Mouse (Mus musculus): ENCODE data around the gene Poc1b.

- TF ChIP-seq CTCF (IDR thresholded peaks at IDR 0.05; ENCODE audit: borderline replicate concordance, insufficient read depth, low read depth, low read length): no peak
- no peak for TF ChIP-seq POLR2A (IDR thresholded peaks at IDR 0.05; ENCODE audit: borderline replicate concordance, insufficient read depth, low read length)
Measured at GRCm38 (mm10) chr10:99241284-99241828, 134.5 kb downstream of the Poc1b start.
